Mouse (Mus musculus): ENCODE results near the gene Cxcl16. TPM values are rescaled to one million over a fixed set of nuclear protein-coding genes. Genes with fewer than 3 reads are reported as not detected.

The Cxcl16 gene
- 1.8 and 2.6 TPM in 2 replicates for polyA plus RNA-seq (2012; rRNA removed)

GRCm38 (mm10) chr11:70459601-70460101, at the start of gene Cxcl16:
Cxcl16 (minus strand) TSS chr11:70459984.
- no peaks in the 10 kb centered on the region for H3K27me3 ChIP-seq (ENCODE audit: control insufficient read depth, insufficient read depth, low read length)
- TF ChIP-seq POLR2A (IDR thresholded peaks at IDR 0.05; ENCODE audit: borderline replicate concordance, insufficient read depth, low read length), result no peak
- no peak for TF ChIP-seq CTCF (IDR thresholded peaks at IDR 0.05; ENCODE audit: borderline replicate concordance, insufficient read depth, low read depth, low read length)
- 6% methylated on average over 30 of the region's 30 CpGs for WGBS

DNA sequence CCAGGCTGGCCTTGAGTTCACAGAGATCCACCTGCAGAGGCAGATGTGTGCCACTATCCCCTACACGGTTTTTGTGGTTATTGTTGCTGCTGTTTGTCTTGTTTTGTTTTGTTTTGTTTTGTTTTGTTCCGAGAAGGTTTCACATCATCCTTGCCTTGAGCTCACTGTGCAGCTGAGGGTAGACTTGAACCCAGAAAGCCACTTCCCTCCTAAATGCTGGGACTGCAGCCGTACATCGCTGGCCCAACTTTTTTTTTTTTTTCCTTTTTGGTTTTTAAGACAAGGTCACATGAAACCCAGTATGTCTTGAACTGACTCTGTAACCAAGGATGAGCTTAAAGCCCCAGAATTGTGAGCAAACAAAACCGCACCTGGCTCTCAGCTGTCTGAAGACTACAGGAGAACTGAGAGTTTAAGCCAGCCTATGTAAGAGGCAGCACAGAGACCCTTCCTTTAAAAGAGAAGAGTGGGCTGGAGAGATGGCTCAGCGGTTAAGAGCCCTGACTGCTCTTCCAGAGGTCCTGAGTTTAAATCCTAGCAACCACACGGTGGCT, 47.3 kb upstream of the Cxcl16 start:
- TF ChIP-seq POLR2A (IDR thresholded peaks at IDR 0.05; ENCODE audit: borderline replicate concordance, insufficient read depth, low read length), result no peak
- no peak for TF ChIP-seq CTCF (IDR thresholded peaks at IDR 0.05; ENCODE audit: borderline replicate concordance, insufficient read depth, low read depth, low read length)
- Histone ChIP-seq H3K4me1 (ENCODE audit: control insufficient read depth, insufficient read depth, low read length) (no peaks in the 10 kb centered on the region), H3K27ac (ENCODE audit: insufficient read depth, low read length) (no peak overlapping the region), H3K27me3 (ENCODE audit: control insufficient read depth, insufficient read depth, low read length) (no peaks in the 10 kb centered on the region), H3K4me3 (replicated peaks; ENCODE audit: insufficient read depth, low read depth, low read length) (no peak overlapping the region)
- WGBS, result 73% methylated on average over 7 of the region's 7 CpGs
- DNase-seq, result no peak

More at GRCm38 (mm10) chr11:70459601-70460101, at the start of gene Cxcl16:
- H3K4me1 ChIP-seq (ENCODE audit: control insufficient read depth, insufficient read depth, low read length), result peaks cover 3% of the 10 kb centered on the region; the same call in 1 of the 2 replicates
- peak in 1 of 2 experiments; percentile 17 for DNase-seq
- H3K4me3 ChIP-seq (replicated peaks; ENCODE audit: insufficient read depth, low read depth, low read length), result peak within 1 kb of the TSS; percentile 60
- no peak within 1 kb of the TSS for H3K27ac ChIP-seq (ENCODE audit: insufficient read depth, low read length)

- H3K4me3 ChIP-seq (replicated peaks; ENCODE audit: insufficient read depth, low read depth, low read length), result no peak overlapping the region
- 23% methylated on average over 4 of the region's 4 CpGs for WGBS
- no peaks in the 10 kb centered on the region for H3K27me3 ChIP-seq (ENCODE audit: control insufficient read depth, insufficient read depth, low read length)
- no peak for DNase-seq
- H3K27ac ChIP-seq (ENCODE audit: insufficient read depth, low read length), result no peak overlapping the region
- TF ChIP-seq POLR2A (IDR thresholded peaks at IDR 0.05; ENCODE audit: borderline replicate concordance, insufficient read depth, low read length) (no peak), CTCF (IDR thresholded peaks at IDR 0.05; ENCODE audit: borderline replicate concordance, insufficient read depth, low read depth, low read length) (peak; percentile 44; the same call in 1 of the 2 replicates)
- no peaks in the 10 kb centered on the region for H3K4me1 ChIP-seq (ENCODE audit: control insufficient read depth, insufficient read depth, low read length)
Measured at GRCm38 (mm10) chr11:70506385-70506784, 46.6 kb upstream of the Cxcl16 start.

DNA sequence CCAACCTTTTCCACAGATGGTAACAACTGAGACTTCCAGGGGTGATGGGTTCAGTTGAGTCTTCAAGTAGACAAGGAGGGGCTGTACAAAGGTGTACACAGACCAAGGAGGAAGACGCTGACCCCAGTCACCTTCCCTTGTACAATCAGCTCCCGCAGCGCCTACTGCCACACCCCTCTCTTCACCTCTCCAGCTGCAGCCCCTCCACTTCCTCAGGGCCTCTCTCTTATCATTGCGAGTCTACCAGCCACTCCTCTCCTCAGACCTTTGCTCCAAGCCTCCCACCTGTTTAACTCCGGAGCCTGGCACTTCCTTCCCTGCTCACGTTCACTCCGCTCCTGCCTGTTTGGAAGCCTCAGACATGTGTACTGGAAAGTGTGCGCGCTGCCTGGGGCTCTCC, 45.2 kb upstream of the Cxcl16 start, which contains the start of gene Tm4sf5:
TSS of gene Tm4sf5 (plus strand) at position 275 of the 400 bp plus-strand sequence.
- DNase-seq, result no peak
- no peaks in the 10 kb centered on the region for H3K27me3 ChIP-seq (ENCODE audit: control insufficient read depth, insufficient read depth, low read length)
- H3K4me1 ChIP-seq (ENCODE audit: control insufficient read depth, insufficient read depth, low read length), result no peaks in the 10 kb centered on the region
- no peak within 1 kb of the TSS for H3K4me3 ChIP-seq (replicated peaks; ENCODE audit: insufficient read depth, low read depth, low read length)
- no peak within 1 kb of the TSS for H3K27ac ChIP-seq (ENCODE audit: insufficient read depth, low read length)
- TF ChIP-seq POLR2A (IDR thresholded peaks at IDR 0.05; ENCODE audit: borderline replicate concordance, insufficient read depth, low read length) (no peak), CTCF (IDR thresholded peaks at IDR 0.05; ENCODE audit: borderline replicate concordance, insufficient read depth, low read depth, low read length) (no peak)
- WGBS, result 77% methylated on average over 9 of the region's 9 CpGs

GRCm38 (mm10) chr11:70502018-70502417, 42.2 kb upstream of the Cxcl16 start:
- Histone ChIP-seq H3K27me3 (ENCODE audit: control insufficient read depth, insufficient read depth, low read length) (no peaks in the 10 kb centered on the region), H3K4me1 (ENCODE audit: control insufficient read depth, insufficient read depth, low read length) (no peaks in the 10 kb centered on the region), H3K4me3 (replicated peaks; ENCODE audit: insufficient read depth, low read depth, low read length) (no peak overlapping the region), H3K27ac (ENCODE audit: insufficient read depth, low read length) (no peak overlapping the region)
- 71% methylated on average over 3 of the region's 3 CpGs for WGBS
- TF ChIP-seq POLR2A (IDR thresholded peaks at IDR 0.05; ENCODE audit: borderline replicate concordance, insufficient read depth, low read length), result no peak
- no peak for TF ChIP-seq CTCF (IDR thresholded peaks at IDR 0.05; ENCODE audit: borderline replicate concordance, insufficient read depth, low read depth, low read length)
- DNase-seq, result no peak

- DNase-seq, result no peak
- TF ChIP-seq CTCF (IDR thresholded peaks at IDR 0.05; ENCODE audit: borderline replicate concordance, insufficient read depth, low read depth, low read length) (no peak), POLR2A (IDR thresholded peaks at IDR 0.05; ENCODE audit: borderline replicate concordance, insufficient read depth, low read length) (no peak)
- H3K27me3 ChIP-seq (ENCODE audit: control insufficient read depth, insufficient read depth, low read length), result no peaks in the 10 kb centered on the region
- H3K4me3 ChIP-seq (replicated peaks; ENCODE audit: insufficient read depth, low read depth, low read length), result no peak overlapping the region
- 95% methylated on average over 1 of the region's 1 CpGs for WGBS
- no peak overlapping the region for H3K27ac ChIP-seq (ENCODE audit: insufficient read depth, low read length)
- no peaks in the 10 kb centered on the region for H3K4me1 ChIP-seq (ENCODE audit: control insufficient read depth, insufficient read depth, low read length)
Measured at GRCm38 (mm10) chr11:70500476-70500812, 40.7 kb upstream of the Cxcl16 start.

DNA sequence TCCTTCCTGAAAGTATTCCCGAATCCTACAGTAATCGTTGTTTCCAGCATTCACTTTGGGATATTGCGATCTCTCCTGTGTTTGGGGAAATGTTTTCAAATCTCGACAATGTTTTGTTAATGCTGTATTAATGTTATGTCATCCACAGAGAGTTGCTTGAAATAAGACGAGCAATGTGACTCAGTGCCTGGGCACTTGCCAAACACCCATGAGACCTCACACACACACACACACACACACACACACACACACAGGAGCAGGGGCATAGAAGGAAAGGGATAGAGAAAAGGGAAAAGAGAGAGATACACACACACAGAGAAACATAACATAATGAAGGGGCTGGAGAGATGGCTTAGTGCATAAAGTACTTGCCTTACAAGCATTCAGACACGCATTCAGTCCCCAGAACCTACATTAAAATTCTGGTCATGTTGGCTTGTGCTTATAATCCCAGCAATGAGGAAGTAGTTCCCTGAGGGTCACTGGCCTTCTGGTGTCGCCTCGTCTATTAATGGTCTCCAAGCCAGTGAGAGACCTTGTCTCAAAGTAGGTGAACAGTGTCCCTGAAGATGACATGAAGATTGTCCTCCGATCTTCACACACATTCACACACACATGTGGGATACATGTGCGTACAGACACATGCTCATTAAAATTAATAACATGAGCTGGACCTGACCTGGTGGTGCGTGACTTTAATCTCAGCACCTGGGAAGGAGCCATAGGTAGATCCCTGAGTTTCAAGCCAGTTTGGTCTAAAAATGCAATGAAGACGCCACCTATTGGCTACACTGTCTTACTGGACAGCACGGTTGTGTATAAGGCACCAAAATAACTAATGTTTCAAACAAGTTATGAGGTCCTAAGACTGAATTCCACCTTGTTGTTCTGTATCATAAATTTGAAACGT, 40.0 kb upstream of the Cxcl16 start:
- 64% methylated on average over 14 of the region's 14 CpGs for WGBS
- no peaks in the 10 kb centered on the region for H3K4me1 ChIP-seq (ENCODE audit: control insufficient read depth, insufficient read depth, low read length)
- TF ChIP-seq POLR2A (IDR thresholded peaks at IDR 0.05; ENCODE audit: borderline replicate concordance, insufficient read depth, low read length) (no peak), CTCF (IDR thresholded peaks at IDR 0.05; ENCODE audit: borderline replicate concordance, insufficient read depth, low read depth, low read length) (no peak)
- no peak overlapping the region for H3K27ac ChIP-seq (ENCODE audit: insufficient read depth, low read length)
- H3K4me3 ChIP-seq (replicated peaks; ENCODE audit: insufficient read depth, low read depth, low read length), result no peak overlapping the region
- no peaks in the 10 kb centered on the region for H3K27me3 ChIP-seq (ENCODE audit: control insufficient read depth, insufficient read depth, low read length)
- DNase-seq, result no peak

All from cerebellum, adult 2 months (tissue).